Mouse (Mus musculus) embryonic facial prominence, embryonic 10.5 days (tissue): ENCODE measurements around the gene Txn2. TPM values are rescaled to one million over a fixed set of nuclear protein-coding genes. Genes with fewer than 3 reads are reported as not detected.

ENCODE experiments used
- DNase-seq: peaks from one replicate; pipeline ENCODE4 v3.0.0-alpha.2; 2017; ENCODE audit warnings: low spot score
- H3K27ac ChIP-seq: fragments of 300-500 bp; sonication (generic); replicated peaks from 2 replicates; pipeline ENCODE4 v1.5.1; 2016; ENCODE audit warnings: mild to moderate bottlenecking
- H3K27me3 ChIP-seq: fragments of 300-500 bp; sonication (generic); replicated peaks from 2 replicates; pipeline ENCODE4 v1.6.1; 2016; ENCODE audit warnings: low read depth, mild to moderate bottlenecking; ENCODE audit not compliant: poor library complexity, severe bottlenecking
- H3K36me3 ChIP-seq: fragments of 300-500 bp; sonication (generic); replicated peaks from 2 replicates; pipeline ENCODE4 v1.6.1; 2016; ENCODE audit warnings: mild to moderate bottlenecking, moderate library complexity
- H3K4me1 ChIP-seq: fragments of 300-500 bp; sonication (generic); 2 replicates; pipeline ENCODE4 v1.6.1; 2016
- H3K4me3 ChIP-seq: fragments of 300-500 bp; sonication (generic); 2 replicates; pipeline ENCODE4 v1.5.1; 2016; ENCODE audit warnings: mild to moderate bottlenecking, moderate library complexity
- H3K9me3 ChIP-seq: fragments of 300-500 bp; sonication (generic); 2 replicates; pipeline ENCODE4 v1.6.1; 2016; ENCODE audit warnings: mild to moderate bottlenecking
- WGBS: fragments of 180-500 bp; shearing (Covaris S2); methylation state at CpG from one replicate; pipeline ENCODE4 v1.1.7; 2016; 5-methylcytosine and 5-hydroxymethylcytosine counted together
- polyA plus RNA-seq: library from polyadenylated mRNA; unstranded; fragments of >200 nt; fragmentation: Nextera tagmentation; extraction: Ambion mirVana; gene quantifications from 2 replicates; pipeline ENCODE4 v1.2.1, GENCODE M21; 2016

The Txn2 gene
- polyA plus RNA-seq, 1 experiment from 2014 or later = 289 TPM

- WGBS = 69% methylated on average over 10 of the region's 10 CpGs
Measured at GRCm38 (mm10) chr15:77893292-77893691, 35.5 kb downstream of the Txn2 start.

GRCm38 (mm10) chr15:77892420-77892819 lies 36.4 kb downstream of the Txn2 start:
- H3K27ac ChIP-seq = no peak overlapping the region
- H3K36me3 ChIP-seq = no peaks in the 10 kb centered on the region
- 86% methylated on average over 10 of the region's 10 CpGs for WGBS
- H3K4me1 ChIP-seq = peaks cover 36% of the 10 kb centered on the region
- no peak overlapping the region for H3K4me3 ChIP-seq
- no peak for DNase-seq
- no peaks in the 10 kb centered on the region for H3K9me3 ChIP-seq
- no peaks in the 10 kb centered on the region for H3K27me3 ChIP-seq

More at GRCm38 (mm10) chr15:77893292-77893691, 35.5 kb downstream of the Txn2 start:
- no peak for DNase-seq
- Histone ChIP-seq H3K27me3 (no peaks in the 10 kb centered on the region), H3K36me3 (no peaks in the 10 kb centered on the region), H3K27ac (no peak overlapping the region; the same call in 1 of the 2 replicates), H3K4me1 (peaks cover 29% of the 10 kb centered on the region), H3K4me3 (no peak overlapping the region), H3K9me3 (no peaks in the 10 kb centered on the region)

- H3K4me1 ChIP-seq = peaks cover 41% of the 10 kb centered on the region
- H3K27me3 ChIP-seq = no peaks in the 10 kb centered on the region
- 83% methylated on average over 8 of the region's 8 CpGs for WGBS
- no peaks in the 10 kb centered on the region for H3K36me3 ChIP-seq
- H3K4me3 ChIP-seq = no peak overlapping the region
- no peak for DNase-seq
- H3K9me3 ChIP-seq = no peaks in the 10 kb centered on the region
- no peak overlapping the region for H3K27ac ChIP-seq
Measured at GRCm38 (mm10) chr15:77891766-77892165, 37.0 kb downstream of the Txn2 start.

- no peaks in the 10 kb centered on the region for H3K9me3 ChIP-seq
- H3K36me3 ChIP-seq = no peaks in the 10 kb centered on the region
- WGBS = 48% methylated on average over 4 of the region's 4 CpGs
- no peak for DNase-seq
- no peak overlapping the region for H3K27ac ChIP-seq
- no peak overlapping the region for H3K4me3 ChIP-seq
- H3K4me1 ChIP-seq = peaks cover 47% of the 10 kb centered on the region
- H3K27me3 ChIP-seq = no peaks in the 10 kb centered on the region
Measured at GRCm38 (mm10) chr15:77889761-77890422, 38.9 kb downstream of the Txn2 start.

GRCm38 (mm10) chr15:77888286-77888685 lies 40.5 kb downstream of the Txn2 start:
- Histone ChIP-seq H3K4me1 (peaks cover 42% of the 10 kb centered on the region), H3K27me3 (no peaks in the 10 kb centered on the region), H3K27ac (peak overlapping the region; percentile 35; the same call in 1 of the 2 replicates), H3K36me3 (no peaks in the 10 kb centered on the region), H3K4me3 (no peak overlapping the region), H3K9me3 (no peaks in the 10 kb centered on the region)
- 50% methylated on average over 7 of the region's 7 CpGs for WGBS
- DNase-seq = no peak

- H3K4me3 ChIP-seq = no peak overlapping the region
- WGBS = 60% methylated on average over 1 of the region's 1 CpGs
- no peaks in the 10 kb centered on the region for H3K9me3 ChIP-seq
- DNase-seq = no peak
- no peaks in the 10 kb centered on the region for H3K27me3 ChIP-seq
- H3K4me1 ChIP-seq = peaks cover 51% of the 10 kb centered on the region
- H3K36me3 ChIP-seq = no peaks in the 10 kb centered on the region
- H3K27ac ChIP-seq = peak overlapping the region; percentile 72
Measured at GRCm38 (mm10) chr15:77887093-77887488, 41.7 kb downstream of the Txn2 start.

GRCm38 (mm10) chr15:77886369-77887092 lies 42.3 kb downstream of the Txn2 start:
- Histone ChIP-seq H3K27me3 (no peaks in the 10 kb centered on the region), H3K4me1 (peaks cover 57% of the 10 kb centered on the region), H3K9me3 (no peaks in the 10 kb centered on the region), H3K36me3 (no peaks in the 10 kb centered on the region), H3K4me3 (no peak overlapping the region), H3K27ac (peak overlapping the region; percentile 51)
- 94% methylated on average over 4 of the region's 5 CpGs for WGBS
- DNase-seq = no peak

- 90% methylated on average over 4 of the region's 4 CpGs for WGBS
- Histone ChIP-seq H3K36me3 (no peaks in the 10 kb centered on the region), H3K27me3 (no peaks in the 10 kb centered on the region), H3K4me3 (no peak overlapping the region), H3K9me3 (no peaks in the 10 kb centered on the region), H3K27ac (no peak overlapping the region), H3K4me1 (peaks cover 54% of the 10 kb centered on the region)
- no peak for DNase-seq
Measured at GRCm38 (mm10) chr15:77885945-77886344, 42.9 kb downstream of the Txn2 start.

GRCm38 (mm10) chr15:77885159-77885558 lies 43.6 kb downstream of the Txn2 start:
- H3K36me3 ChIP-seq = no peaks in the 10 kb centered on the region
- WGBS = 81% methylated on average over 6 of the region's 6 CpGs
- no peaks in the 10 kb centered on the region for H3K27me3 ChIP-seq

GRCm38 (mm10) chr15:77883697-77884010 lies 45.2 kb downstream of the Txn2 start:
- H3K27me3 ChIP-seq = no peaks in the 10 kb centered on the region
- H3K4me3 ChIP-seq = peak overlapping the region; percentile 41
- DNase-seq = peak; percentile 34
- no peaks in the 10 kb centered on the region for H3K36me3 ChIP-seq
- WGBS = 61% methylated on average over 4 of the region's 4 CpGs
- peak overlapping the region; percentile 91 for H3K27ac ChIP-seq
- H3K9me3 ChIP-seq = no peaks in the 10 kb centered on the region
- peaks cover 48% of the 10 kb centered on the region for H3K4me1 ChIP-seq

More at GRCm38 (mm10) chr15:77885159-77885558, 43.6 kb downstream of the Txn2 start:
- no peak for DNase-seq
- H3K4me3 ChIP-seq = no peak overlapping the region
- H3K9me3 ChIP-seq = no peaks in the 10 kb centered on the region
- no peak overlapping the region for H3K27ac ChIP-seq
- H3K4me1 ChIP-seq = peaks cover 53% of the 10 kb centered on the region

- Histone ChIP-seq H3K4me3 (peak overlapping the region; percentile 41), H3K27me3 (no peaks in the 10 kb centered on the region), H3K36me3 (no peaks in the 10 kb centered on the region), H3K27ac (peak overlapping the region; percentile 91), H3K4me1 (peaks cover 44% of the 10 kb centered on the region), H3K9me3 (no peaks in the 10 kb centered on the region)
- 6% methylated on average over 17 of the region's 17 CpGs for WGBS
- peak; percentile 84 for DNase-seq
Measured at GRCm38 (mm10) chr15:77882797-77883696, 45.8 kb downstream of the Txn2 start.

GRCm38 (mm10) chr15:77882297-77882696 lies 46.5 kb downstream of the Txn2 start:
- WGBS = 63% methylated on average over 6 of the region's 6 CpGs
- no peaks in the 10 kb centered on the region for H3K9me3 ChIP-seq
- no peak for DNase-seq
- H3K4me3 ChIP-seq = peak overlapping the region; percentile 41; the same call in 1 of the 2 replicates
- H3K36me3 ChIP-seq = no peaks in the 10 kb centered on the region
- peaks cover 38% of the 10 kb centered on the region for H3K4me1 ChIP-seq
- peak overlapping the region; percentile 91 for H3K27ac ChIP-seq
- no peaks in the 10 kb centered on the region for H3K27me3 ChIP-seq
